Mouse (Mus musculus): ENCODE data around the gene Gstm5.
"Not testable (repeated sequence)": the region's sequence is repeated elsewhere in the genome, so short reads cannot be mapped to it uniquely, and the experiment has no call there.

Gstm5 gene

GRCm38 (mm10) chr3:107895720-107896569 is at the start of gene Gstm5:
TSS of gene Gstm5 (plus strand) at chr3:107895821.
- DNase-seq (ENCODE audit: inconsistent ontology term), result peak; percentile 93

- DNase-seq (ENCODE audit: inconsistent ontology term), result no peak
Measured at GRCm38 (mm10) chr3:107846175-107846574, 49.4 kb upstream of the Gstm5 start.

- no peak for DNase-seq (ENCODE audit: inconsistent ontology term)
Measured at GRCm38 (mm10) chr3:107846835-107847234, 48.8 kb upstream of the Gstm5 start.

DNA sequence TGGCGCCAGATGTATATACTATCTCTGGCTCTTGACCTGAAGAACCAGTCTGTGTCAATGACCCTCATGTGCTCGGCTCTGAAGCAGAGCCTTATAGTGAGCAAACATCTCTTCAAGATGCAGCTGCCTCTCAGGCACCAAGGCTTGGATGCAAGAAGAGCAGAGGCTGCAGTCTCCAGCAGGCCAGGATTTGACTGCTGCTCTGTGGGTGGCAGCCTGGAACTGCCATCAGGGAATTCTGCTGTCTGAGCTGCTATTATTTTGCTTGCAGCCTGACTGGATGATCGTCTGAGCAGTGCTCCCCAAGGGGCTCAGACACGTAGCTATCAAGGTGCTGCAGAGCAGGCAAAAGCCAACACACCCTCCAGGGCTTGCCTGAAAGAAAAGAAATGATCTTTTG is 47.5 kb upstream of the Gstm5 start:
- no peak for DNase-seq (ENCODE audit: inconsistent ontology term)

DNA sequence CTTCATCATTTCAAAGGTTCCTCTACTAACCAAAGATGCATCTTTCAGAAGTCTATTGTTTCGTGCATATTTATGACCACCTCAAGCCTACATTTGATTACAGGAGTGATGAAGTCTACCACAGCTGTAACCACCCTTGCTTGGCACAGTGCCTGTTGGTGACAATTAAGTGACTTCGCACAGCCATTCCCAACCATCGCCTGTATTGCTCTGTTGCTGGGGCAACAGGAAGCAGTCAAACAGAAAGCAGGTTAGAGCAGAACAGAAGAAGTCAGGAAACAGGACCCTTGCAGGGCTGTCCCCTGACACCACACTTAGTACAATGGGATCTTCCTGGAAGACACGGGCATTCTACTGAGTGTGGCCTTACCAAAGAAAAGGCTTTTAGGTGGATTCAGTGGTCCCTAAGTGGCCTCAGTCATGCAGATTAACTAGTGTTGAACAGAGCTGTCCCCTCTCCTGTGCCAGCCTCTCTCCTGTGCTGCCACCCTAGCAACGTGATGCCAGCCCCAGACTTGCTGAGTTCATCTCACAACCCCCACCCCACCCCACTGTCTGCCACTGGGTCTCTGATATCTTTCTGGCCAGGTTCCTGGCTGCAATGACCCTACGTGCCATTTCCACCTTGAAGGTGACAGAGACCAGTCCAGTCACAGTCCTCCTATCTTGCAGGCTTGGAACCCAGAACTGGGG is 46.5 kb upstream of the Gstm5 start:
- peak; percentile 39 for DNase-seq (ENCODE audit: inconsistent ontology term)

DNA sequence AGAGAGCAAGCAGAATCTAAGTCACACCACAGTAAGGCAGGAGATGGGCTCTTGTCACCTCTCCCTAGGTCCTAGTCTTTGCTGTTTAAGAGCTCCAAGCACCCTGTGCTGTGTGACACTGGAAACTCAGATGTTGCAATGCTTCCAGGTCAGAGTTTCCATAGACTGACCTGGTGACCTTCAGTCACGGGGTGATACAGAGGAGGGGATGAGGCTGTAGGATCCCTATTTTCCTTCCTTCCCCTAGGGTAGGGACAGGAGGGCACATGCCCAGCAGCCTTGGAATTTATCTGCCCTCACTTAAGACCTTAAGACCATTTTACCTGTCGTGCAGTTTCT is 46.0 kb upstream of the Gstm5 start:
- no peak for DNase-seq (ENCODE audit: inconsistent ontology term)

GRCm38 (mm10) chr3:107850418-107851031 is 45.1 kb upstream of the Gstm5 start:
- DNase-seq (ENCODE audit: inconsistent ontology term), result peak; percentile 92

DNA sequence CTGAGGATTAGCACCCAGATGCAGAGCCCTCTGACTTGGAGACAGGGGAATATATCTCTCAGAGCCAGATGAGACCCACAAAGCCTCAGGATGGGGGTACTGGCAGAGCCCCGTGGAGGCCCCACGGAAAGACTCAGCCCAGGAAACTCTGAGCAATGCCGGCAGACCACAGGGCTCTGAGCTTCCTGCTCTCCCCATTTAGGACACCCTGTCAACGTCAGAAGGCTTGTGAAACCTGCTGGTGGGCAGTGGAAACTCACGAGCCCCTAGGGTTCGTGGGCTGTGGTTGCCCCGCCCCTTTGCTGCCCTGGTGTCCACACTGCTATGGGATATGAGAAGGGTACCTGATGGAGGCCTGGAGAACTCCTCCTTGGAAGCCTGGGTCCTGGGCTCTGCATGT is 42.8 kb upstream of the Gstm5 start:
- no peak for DNase-seq (ENCODE audit: inconsistent ontology term)

DNA sequence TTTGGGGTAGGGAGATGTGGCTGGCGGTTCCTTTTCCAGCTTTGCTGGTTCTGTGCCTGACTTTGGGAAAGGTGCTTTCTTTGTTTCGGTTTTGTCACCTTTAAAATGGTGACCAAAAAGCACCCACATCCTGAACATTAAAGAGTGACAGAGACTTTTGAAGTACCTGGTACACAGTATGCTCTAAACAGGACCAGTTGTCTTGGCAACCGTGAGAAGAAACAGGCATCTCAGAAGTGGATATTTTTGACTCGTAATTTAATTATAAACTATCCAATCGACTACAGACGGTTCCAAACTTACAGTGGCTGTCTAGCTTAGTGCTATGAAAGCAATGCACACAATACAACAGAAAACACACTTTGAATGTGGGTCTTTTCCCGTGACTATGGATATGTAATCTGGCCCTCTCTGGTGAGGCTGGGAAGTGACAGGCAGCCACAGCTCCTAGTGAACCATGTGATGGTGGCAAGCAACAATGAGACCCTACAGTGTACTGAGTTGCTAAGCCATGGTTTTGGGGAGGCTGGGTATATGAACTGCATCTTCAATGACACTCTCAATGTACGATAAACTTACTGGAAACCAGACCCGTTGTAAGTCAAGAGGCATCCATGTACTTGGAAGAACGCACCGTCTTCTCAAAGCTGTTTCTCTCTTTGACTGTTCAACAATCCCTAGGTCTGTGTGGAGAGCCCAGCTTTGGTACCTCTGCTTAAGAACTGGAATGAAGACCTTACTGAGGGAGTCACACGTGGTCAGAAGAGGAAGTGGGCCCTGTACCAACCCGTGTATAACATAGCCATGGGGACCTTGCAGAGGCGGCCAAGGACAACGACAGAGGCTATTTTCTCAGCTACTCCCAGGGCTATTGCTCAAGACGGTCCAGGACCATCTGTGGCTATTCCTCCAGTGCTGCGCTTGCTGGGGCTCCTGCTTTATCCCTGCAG is 42.1 kb upstream of the Gstm5 start:
- DNase-seq (ENCODE audit: inconsistent ontology term), result no peak

GRCm38 (mm10) chr3:107855368-107855767 is 40.3 kb upstream of the Gstm5 start:
- no peak for DNase-seq (ENCODE audit: inconsistent ontology term)

- DNase-seq (ENCODE audit: inconsistent ontology term), result no peak
Measured at GRCm38 (mm10) chr3:107857646-107858045, 38.0 kb upstream of the Gstm5 start.

- DNase-seq (ENCODE audit: inconsistent ontology term), result not testable (repeated sequence)
Measured at GRCm38 (mm10) chr3:107861483-107861882, 34.1 kb upstream of the Gstm5 start.

GRCm38 (mm10) chr3:107862471-107862870 is 33.1 kb upstream of the Gstm5 start:
- no peak for DNase-seq (ENCODE audit: inconsistent ontology term)

- DNase-seq (ENCODE audit: inconsistent ontology term), result no peak
Measured at GRCm38 (mm10) chr3:107863471-107863870, 32.1 kb upstream of the Gstm5 start.

DNA sequence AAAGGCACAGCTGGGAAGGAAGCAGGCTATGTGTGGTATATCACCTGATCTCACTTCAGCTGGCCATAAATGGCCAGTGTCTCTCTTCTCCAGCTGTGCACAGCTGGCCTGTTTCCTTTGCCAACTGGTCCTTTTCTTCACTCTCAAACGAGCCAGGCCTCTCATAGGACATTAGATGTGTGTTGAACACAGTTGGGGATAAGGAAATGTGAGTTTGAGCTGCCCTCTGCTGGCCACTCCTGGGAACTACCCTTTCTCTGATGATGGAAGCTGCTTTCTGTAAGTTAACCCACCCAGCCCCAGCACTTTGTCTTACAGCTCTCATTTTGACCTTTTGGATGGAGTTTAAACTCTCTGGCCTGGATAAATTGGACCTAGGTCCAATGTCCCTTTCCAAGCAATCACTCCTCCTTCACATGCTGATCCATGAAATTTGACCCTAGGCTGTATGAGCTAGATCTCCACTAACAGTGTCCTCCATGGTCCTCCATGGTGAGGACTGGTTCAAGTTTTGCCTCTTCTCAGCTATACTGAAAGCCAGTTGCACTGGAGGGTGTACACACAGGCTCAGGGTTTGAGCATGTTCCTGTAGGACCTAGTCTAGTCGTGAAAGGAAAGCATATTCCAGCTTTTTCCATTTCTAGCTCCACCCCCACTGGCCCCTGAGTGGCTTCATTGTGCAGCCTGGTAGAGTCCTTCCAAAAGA is 31.6 kb upstream of the Gstm5 start:
- peak; percentile 83 for DNase-seq (ENCODE audit: inconsistent ontology term)

DNA sequence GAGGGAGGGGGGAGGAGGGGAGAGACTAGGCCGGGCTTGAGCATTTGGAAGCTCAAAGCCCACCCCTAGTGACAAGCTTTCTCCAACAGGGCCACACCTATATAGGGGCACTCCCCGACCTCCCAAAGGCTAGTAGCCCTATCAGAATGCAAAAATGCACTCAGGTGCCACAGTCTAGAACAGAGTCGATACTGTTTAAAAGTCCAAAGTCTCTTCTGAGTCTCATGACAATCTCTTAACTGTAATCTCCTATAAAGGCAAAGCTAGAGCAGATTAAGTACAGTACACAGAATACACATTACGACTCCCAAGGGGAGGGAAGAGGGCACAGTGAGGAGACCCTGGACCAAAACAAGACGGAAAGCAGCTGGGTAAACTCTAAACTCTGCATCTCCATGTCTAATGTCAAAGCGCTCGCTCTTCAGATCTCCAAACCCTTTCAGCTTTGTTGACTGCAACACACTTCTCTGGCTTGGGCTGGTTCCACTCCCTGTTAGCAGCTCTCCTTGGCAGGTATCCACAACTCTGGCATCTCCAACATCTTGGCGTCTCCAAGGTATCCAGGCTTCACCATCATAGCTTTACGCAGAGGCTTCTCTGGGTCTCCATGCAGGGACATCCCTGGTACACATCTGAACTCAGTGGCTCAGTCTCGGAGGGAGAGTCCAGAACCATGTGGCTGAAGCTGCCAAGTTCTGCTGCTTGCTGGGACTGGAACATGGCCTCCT is 30.1 kb upstream of the Gstm5 start:
- DNase-seq (ENCODE audit: inconsistent ontology term), result no peak

DNA sequence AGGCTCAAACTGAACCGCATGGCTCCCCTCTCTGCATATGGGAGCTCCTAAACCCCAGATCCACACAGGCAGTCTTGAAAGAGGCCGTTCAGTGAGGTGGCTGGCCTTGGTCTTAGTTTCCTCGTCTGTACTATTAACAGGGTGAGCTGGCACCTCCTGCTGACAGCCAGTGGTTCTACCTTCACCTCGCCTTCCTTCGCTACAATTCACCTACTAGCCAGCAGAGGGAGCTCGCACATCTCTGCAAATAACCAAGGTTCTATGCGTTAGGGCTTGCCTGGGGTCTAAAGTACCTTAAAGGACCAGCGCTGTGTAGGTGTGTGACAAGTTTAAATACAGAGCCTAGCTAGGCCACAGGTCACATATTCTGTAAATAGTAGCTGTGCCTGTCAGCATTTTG is 28.5 kb upstream of the Gstm5 start:
- DNase-seq (ENCODE audit: inconsistent ontology term), result peak; percentile 72

DNA sequence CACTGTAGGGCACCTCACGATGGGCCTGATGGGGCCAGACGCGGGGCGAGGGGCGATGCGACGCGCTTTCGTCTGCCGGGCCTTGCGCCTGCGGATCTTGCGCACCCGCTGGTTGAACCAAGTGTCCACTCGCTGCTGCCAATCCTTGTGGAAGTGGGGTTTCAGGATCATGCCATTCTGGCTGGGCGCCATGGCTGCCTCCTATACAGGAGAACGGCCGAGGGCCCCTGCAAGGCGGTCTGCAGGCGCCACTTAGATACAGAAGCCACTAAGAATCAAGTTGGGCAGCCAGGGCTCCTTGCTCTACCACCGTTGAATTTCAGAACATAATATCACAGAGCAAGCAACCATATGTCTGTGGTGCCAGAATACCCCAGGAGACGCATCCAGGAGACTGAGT is 27.2 kb upstream of the Gstm5 start:
- no peak for DNase-seq (ENCODE audit: inconsistent ontology term)

GRCm38 (mm10) chr3:107869097-107869496 is 26.5 kb upstream of the Gstm5 start:
- DNase-seq (ENCODE audit: inconsistent ontology term), result peak; percentile 67

DNA sequence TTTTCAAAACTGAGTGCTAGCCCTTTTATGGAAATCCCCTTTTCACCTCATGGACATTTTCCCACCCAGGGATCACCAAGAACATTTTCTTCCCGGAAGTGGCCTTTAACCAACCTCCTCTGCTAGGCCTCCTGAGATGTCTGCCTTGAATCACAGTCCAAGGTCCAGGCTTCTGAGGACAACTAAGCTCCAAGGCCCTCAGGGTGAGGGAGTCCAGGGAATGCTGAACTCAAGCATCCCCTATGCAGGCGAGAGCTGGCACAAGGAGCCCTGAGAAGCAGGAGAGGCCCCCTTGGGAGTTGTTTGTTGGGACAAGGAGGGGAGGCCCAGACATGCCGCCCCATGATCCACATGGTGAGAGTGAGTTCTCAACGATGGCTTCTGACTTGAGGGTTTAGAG is 25.7 kb upstream of the Gstm5 start:
- no peak for DNase-seq (ENCODE audit: inconsistent ontology term)
